Mouse (Mus musculus): ENCODE results near the gene Slc29a4.

Slc29a4 gene

DNA sequence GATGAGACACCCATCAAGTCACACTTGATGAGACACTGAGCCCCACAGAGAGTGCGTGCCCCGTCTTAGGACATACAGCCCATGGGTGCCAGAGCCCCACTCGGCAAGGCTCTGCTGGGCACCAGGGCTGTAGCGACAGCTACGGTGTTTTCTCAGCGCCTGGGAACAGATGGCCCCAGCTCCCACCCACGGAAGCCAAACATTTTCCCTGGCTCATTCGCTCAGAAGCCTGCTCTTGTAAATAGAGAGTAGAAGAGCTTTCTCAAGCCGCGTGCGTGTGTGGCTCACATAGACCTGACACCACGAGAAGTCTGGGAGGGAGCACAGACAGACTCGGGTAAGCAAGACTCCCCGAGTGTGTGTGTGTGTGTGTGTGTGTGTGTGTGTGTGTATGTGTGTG lies at the start of gene Slc29a4:
Slc29a4 (plus strand) TSS at position 265 of the 400 bp plus-strand sequence.
- DNase-seq, result no peak

- DNase-seq, result no peak
Observed at GRCm38 (mm10) chr5:142648162-142648561, 44.1 kb upstream of the Slc29a4 start.

DNA sequence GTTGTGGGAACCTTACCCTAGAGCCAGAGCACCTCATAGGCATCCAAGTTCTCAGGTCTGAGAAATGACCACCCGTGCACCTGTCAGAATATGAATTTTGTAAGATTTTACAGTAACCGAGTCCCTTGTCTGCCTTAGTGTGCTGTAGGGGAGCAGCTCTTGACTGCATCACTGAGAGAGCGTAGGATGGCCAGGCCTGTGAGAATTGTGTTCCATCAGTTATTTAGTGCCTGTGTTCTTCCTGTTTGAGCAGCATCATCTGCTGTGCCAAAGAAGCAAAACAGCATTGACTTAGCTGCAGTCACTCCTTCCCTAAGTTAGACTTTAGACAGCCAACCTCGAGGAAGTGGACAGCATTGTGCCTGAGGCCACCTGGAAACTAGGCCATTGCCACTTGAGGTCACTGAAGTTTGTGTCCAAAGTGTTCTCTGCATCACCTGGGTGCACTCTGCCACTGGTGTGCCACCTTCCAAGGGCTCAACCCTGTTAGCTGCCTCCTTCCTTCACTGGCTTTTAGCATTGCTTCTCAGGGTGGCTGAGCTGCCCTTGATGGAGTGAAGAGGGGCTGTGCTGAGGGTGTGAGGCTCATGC lies 42.8 kb upstream of the Slc29a4 start:
- DNase-seq, result no peak

- no peak for DNase-seq
Observed at GRCm38 (mm10) chr5:142650390-142650789, 41.9 kb upstream of the Slc29a4 start.

- DNase-seq, result no peak
Observed at GRCm38 (mm10) chr5:142650794-142651497, 41.4 kb upstream of the Slc29a4 start.

DNA sequence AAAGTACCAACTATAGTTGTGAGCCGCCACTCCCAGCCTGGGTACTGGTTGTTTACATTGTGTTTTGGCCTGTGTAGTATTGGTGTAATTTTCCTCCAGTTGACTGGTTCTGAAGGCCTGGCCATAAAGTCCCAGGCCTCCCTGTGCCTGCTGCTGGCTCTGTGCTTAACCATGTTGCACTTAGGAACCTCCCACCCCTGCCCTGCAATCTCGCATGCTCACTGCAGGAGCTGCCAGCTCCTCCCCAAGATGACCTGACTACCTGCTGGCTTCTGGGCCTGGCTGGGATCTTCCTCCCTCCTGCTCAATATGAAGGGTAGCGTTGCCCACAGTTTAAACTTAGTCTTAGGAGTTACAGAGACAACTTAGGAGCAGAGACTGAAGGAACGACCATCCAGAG lies 40.0 kb upstream of the Slc29a4 start:
- no peak for DNase-seq

DNA sequence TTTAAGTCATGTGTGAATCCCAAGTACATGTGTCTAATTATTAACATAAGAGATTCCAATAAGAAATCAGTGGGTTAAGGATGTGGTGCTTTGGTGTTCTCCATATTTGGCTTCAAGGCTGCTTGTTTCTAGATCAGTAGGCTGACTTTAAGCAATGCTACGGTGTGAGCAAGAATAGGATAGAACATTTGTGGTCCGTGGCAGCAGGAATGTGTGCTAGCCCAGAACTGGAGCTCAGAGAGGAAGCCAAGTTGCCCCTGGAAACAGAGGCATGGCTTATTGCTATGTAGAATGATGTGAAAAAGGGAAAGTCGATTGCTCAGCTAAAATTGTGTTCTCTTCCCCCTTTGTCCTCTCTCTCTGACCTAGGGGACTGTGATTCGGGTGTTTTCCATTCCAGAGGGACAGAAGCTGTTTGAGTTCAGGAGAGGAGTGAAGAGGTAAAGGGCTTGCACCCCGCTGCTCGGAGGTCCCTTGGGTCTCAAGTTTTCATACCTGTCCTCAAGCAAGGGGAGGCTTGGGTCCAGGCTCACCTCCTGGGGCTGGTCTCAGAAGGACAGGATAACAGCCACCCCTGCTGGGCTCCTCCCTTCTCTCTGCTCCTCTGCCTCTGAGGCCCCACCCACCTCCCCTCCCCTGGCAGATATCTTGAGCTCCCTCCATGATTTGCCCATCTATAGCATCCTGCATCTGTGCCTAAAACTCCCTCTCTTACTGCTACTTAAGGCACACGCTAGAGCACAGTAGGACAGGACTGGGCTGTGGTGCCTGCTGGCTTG lies 31.5 kb upstream of the Slc29a4 start:
- no peak for DNase-seq

- no peak for DNase-seq
Observed at GRCm38 (mm10) chr5:142667921-142668320, 24.4 kb upstream of the Slc29a4 start.

- DNase-seq, result no peak
Observed at GRCm38 (mm10) chr5:142668556-142669263, 23.6 kb upstream of the Slc29a4 start.

DNA sequence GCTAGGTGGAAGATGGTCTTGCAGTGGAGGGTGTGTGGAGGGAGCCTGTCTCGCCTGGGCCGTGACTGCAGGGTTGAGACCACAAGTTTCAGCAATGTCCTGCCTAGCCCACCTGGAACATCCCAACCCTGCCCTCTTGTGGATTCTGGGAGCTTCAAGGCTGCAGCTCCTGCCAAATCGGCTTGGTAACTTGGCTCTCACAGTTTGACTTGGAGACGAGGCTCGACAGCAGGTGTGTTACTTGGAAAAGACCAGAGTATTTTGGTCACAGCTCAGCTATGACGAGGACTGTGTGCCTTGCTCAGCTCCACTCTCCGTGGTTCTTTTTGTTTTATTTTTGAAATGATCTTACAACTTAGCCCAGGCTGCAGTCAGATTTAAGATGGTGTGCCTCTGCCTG lies 22.6 kb upstream of the Slc29a4 start:
- DNase-seq, result no peak

- no peak for DNase-seq
Observed at GRCm38 (mm10) chr5:142673082-142673481, 19.2 kb upstream of the Slc29a4 start.

- no peak for DNase-seq
Observed at GRCm38 (mm10) chr5:142678141-142678571, 14.2 kb upstream of the Slc29a4 start.

DNA sequence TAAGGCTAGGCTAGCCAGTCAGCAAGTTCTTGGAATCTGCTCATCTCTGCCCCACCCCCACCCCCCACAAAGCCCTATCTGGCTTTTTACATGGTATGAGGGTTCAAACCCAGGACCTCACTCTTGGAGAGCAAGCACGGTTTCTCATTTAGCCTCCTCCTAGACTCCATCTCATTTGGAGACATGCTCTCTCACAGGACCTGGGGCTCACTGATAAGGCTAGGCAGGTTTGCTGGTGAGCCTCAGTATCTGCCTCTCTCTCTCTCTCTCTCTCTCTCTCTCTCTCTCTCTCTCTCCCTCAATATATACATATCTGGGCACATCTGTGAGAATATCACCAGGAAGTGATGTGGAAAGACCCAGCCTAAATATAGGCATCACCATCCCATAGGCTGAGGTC lies 13.2 kb upstream of the Slc29a4 start:
- no peak for DNase-seq

- DNase-seq, result no peak
Observed at GRCm38 (mm10) chr5:142681911-142682310, 10.4 kb upstream of the Slc29a4 start.

DNA sequence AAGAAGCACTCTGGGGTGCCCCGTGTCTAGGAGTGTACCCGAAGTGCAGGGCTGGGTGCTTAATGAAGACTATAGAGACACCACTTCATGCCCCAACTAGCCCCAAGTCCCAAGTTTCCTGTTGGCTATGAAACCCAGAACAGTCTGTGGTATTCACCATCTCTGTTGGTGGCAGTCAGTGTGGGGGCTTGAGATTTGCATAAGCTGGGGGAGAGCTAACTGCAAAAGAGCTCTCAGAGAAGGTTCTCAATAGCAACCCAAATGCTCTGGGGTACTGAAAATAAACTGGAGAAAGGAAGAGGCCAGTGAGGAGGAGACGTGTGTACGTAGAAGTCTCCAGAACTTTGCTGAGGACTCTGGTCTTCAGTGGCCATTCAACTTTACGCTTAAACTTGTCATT lies 9.8 kb upstream of the Slc29a4 start:
- DNase-seq, result no peak

DNA sequence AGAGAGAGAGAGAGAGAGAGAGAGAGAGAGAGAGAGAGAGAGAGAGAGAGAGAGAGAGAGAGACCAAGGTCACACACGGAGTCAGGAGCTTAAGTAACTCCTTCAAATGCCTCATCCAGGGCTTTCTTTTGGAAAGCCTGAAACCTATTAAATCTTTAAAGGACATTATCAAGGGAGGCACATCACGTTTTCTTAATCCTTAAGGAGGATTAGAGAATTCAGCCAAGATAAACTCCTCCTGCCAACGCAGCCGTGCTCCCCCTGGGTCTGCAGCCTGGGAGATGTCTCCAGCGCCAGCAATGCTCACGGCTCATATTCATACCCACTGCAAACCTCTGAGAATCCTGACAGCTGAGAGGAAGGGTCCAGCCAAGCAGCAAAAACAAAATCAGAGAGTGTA lies 3.4 kb upstream of the Slc29a4 start:
- DNase-seq, result no peak

GRCm38 (mm10) chr5:142690343-142690742 lies 2.0 kb upstream of the Slc29a4 start:
- DNase-seq, result no peak

DNA sequence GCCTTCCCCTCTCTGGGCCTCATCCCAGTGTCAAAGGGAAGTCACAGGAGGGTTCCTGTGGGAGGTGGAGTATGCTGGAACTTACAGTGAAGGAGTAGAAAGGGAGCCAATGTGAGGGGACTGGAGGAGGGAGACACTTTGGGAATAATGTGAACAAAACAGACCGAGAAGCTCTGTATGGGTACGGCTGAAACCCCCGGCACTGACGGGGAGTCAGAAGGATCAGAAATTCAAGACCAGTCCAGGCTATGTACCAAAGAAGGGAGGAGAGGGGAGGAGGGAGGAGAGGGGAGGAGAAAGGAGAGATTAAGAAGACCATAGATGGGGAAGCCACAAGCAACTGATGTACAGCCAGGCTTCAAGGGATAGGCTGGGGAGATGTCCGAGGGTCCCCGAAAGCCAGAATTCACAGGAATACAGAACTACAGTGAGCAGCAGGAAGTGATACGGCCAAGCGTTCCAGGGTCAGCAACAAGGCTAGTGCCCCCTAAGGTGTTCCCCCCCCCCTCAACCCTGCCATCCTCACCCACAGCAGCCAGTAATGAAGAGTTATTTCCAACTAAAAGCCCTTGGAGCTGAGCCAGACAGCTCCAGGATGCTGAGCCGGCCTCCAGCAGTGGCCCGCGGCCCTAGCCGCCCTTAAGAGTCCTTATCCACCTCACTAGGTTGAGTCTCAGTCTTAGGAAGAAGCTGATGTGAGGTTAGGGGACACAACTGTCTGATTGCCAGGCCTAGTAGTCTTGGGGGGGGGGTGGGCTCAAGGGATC lies 842 bp downstream of the Slc29a4 start:
- DNase-seq, result no peak

DNA sequence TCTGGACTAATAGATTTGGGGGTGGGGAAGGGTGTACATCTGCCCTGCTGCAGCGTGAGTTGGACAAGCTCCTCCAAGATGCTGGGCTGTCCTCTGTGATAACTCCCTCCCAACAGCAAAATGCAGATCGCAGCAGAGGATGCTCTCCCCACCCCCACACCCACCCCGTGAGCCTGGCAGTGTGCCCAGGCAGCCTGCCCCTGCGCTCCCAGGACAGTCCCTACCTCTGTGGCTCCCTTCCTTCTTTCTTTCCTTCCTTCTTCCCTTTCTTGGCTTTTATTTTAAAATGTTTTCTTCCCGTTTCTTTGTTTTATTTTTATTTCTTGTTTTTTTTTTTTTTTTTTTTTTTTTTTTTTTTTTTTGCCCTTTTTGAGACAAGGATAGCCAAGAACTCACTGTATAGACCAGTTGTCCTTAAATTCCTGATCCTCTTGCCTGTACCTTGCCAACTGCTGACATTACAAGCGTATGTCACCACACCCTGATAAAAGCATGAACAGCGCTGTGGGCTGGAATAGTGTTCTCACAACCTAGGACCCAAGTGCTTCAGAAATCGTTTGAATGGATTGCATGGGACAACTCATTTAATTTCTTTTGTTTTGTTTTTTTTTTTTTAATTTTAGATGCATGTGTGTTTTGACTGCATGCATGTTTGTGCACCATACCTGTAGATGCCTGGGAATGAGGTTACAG lies 1.6 kb downstream of the Slc29a4 start:
- DNase-seq, result no peak

GRCm38 (mm10) chr5:142694627-142695340 lies 2.5 kb downstream of the Slc29a4 start:
- DNase-seq, result peak; percentile 71

- no peak for DNase-seq
Observed at GRCm38 (mm10) chr5:142696258-142696657, 3.9 kb downstream of the Slc29a4 start.
